Mouse (Mus musculus) C2C12 (cell line): ENCODE results near the gene Fam207a. TPM values are rescaled to one million over a fixed set of nuclear protein-coding genes. Genes with fewer than 3 reads are reported as not detected.

Experiments used
- H3K27me3 ChIP-seq: one replicate; pipeline ENCODE4 v1.6.1; 2011; ENCODE audit not compliant: control insufficient read depth, insufficient read depth, insufficient read length
- H3K36me3 ChIP-seq: one replicate; pipeline ENCODE4 v1.6.1; 2011; ENCODE audit not compliant: control insufficient read depth, insufficient read depth
- H3K4me3 ChIP-seq: one replicate; pipeline ENCODE4 v1.5.1; 2011; ENCODE audit warnings: mild to moderate bottlenecking, control low read depth; ENCODE audit not compliant: poor library complexity, insufficient read depth, severe bottlenecking
- H3K79me2 ChIP-seq: one replicate; pipeline ENCODE4 v1.6.1; 2011; ENCODE audit not compliant: control insufficient read depth, insufficient read depth
- H3K79me3 ChIP-seq: one replicate; pipeline ENCODE4 v1.6.1; 2011; ENCODE audit warnings: low read depth, control low read depth
- H3ac ChIP-seq: one replicate; pipeline ENCODE3; 2011; ENCODE audit warnings: low read depth; ENCODE audit not compliant: control insufficient read depth, insufficient read length
- CEBPB ChIP-seq: IDR thresholded peaks from one replicate; pipeline ENCODE4 v1.6.1; 2011; ENCODE audit warnings: low read depth, mild to moderate bottlenecking, control low read depth, moderate library complexity
- CTCF ChIP-seq: IDR thresholded peaks from one replicate; pipeline ENCODE4 v1.5.1; 2011; ENCODE audit not compliant: control insufficient read depth, insufficient read depth, insufficient read length
- FOSL1 ChIP-seq: IDR thresholded peaks from one replicate; pipeline ENCODE4 v1.8.0; 2011; ENCODE audit warnings: mild to moderate bottlenecking, low read length; ENCODE audit not compliant: poor library complexity, insufficient read depth, severe bottlenecking
- MAX ChIP-seq: IDR thresholded peaks from one replicate; pipeline ENCODE4 v1.6.1; 2011; ENCODE audit warnings: mild to moderate bottlenecking, control low read depth
- MYOD1 ChIP-seq: IDR thresholded peaks from one replicate; pipeline ENCODE4 v1.6.1; 2011; ENCODE audit warnings: low read depth; ENCODE audit not compliant: control insufficient read depth, insufficient read length
- MYOG ChIP-seq: IDR thresholded peaks from one replicate; pipeline ENCODE4 v1.6.1; 2011; ENCODE audit not compliant: control insufficient read depth, insufficient read length; ENCODE audit errors: extremely low read depth
- USF1 ChIP-seq: IDR thresholded peaks from one replicate; pipeline ENCODE4 v1.6.1; 2011; ENCODE audit warnings: low read depth, mild to moderate bottlenecking, control low read depth, moderate library complexity
- polyA plus RNA-seq: library from polyadenylated mRNA; unstranded; fragments of >200 nt; fragmentation: generic; extraction: Trizol; gene quantifications from one replicate; pipeline ENCODE4 v1.2.1, GENCODE M21; 2012; ENCODE audit warnings: missing spikeins

Fam207a gene
- polyA plus RNA-seq, 1 experiment = 45.2 TPM

- TF ChIP-seq CTCF = no peak
- H3K4me3 ChIP-seq = no peak overlapping the region
- peaks cover 67% of the 10 kb centered on the region for H3K36me3 ChIP-seq
- H3K79me3 ChIP-seq = peaks cover 30% of the 10 kb centered on the region
- no peak overlapping the region for H3ac ChIP-seq
- no peaks in the 10 kb centered on the region for H3K27me3 ChIP-seq
- peaks cover 54% of the 10 kb centered on the region for H3K79me2 ChIP-seq
Measured at GRCm38 (mm10) chr10:77500636-77501035, 14.9 kb downstream of the Fam207a start.

- H3K36me3 ChIP-seq = peaks cover 70% of the 10 kb centered on the region
- H3K4me3 ChIP-seq = no peak overlapping the region
- H3ac ChIP-seq = no peak overlapping the region
- H3K79me3 ChIP-seq = peaks cover 25% of the 10 kb centered on the region
- TF ChIP-seq CEBPB = no peak
- TF ChIP-seq CTCF = no peak
- TF ChIP-seq USF1 = no peak
- no peak for TF ChIP-seq FOSL1
- H3K79me2 ChIP-seq = peaks cover 50% of the 10 kb centered on the region
- H3K27me3 ChIP-seq = no peaks in the 10 kb centered on the region
Measured at GRCm38 (mm10) chr10:77498254-77498653, 17.3 kb downstream of the Fam207a start.

DNA sequence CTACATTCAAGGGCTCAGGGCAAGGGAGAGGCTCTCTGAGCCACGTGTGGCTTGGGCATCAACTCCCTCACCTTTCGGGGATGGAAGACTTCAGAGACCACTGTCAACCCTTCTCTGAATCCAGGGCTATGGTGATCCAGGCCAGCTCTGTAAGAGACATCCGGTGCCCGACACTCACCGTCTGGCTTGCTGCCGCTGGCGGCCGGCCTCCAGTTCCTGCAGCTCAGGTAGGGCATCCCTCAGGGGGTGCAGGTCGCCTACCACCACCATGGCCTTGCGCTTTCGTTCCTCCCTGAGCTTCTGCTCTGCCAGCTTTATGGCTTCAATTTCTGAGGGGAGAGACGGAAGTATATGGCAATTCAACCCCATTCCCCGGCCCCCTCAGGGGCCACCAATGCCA is 18.4 kb downstream of the Fam207a start:
- H3K27me3 ChIP-seq = no peaks in the 10 kb centered on the region
- peaks cover 71% of the 10 kb centered on the region for H3K36me3 ChIP-seq
- TF ChIP-seq FOSL1 (no peak), USF1 (no peak), MAX (no peak), MYOD1 (no peak), CEBPB (no peak), CTCF (no peak), MYOG (no peak)

GRCm38 (mm10) chr10:77492885-77493284 is 22.7 kb downstream of the Fam207a start:
- H3K36me3 ChIP-seq = peaks cover 69% of the 10 kb centered on the region
- no peak overlapping the region for H3K4me3 ChIP-seq
- no peaks in the 10 kb centered on the region for H3K27me3 ChIP-seq
- no peak for TF ChIP-seq MAX
- TF ChIP-seq CTCF = no peak
- TF ChIP-seq CEBPB = no peak
- TF ChIP-seq USF1 = no peak
- no peak for TF ChIP-seq FOSL1
- no peak for TF ChIP-seq MYOD1
- no peak for TF ChIP-seq MYOG
- H3ac ChIP-seq = no peak overlapping the region
- peaks cover 4% of the 10 kb centered on the region for H3K79me3 ChIP-seq
- H3K79me2 ChIP-seq = peaks cover 10% of the 10 kb centered on the region

More for the DNA sequence above, 18.4 kb downstream of the Fam207a start:
- no peak overlapping the region for H3ac ChIP-seq
- H3K79me2 ChIP-seq = peaks cover 47% of the 10 kb centered on the region
- H3K4me3 ChIP-seq = no peak overlapping the region
- peaks cover 25% of the 10 kb centered on the region for H3K79me3 ChIP-seq

DNA sequence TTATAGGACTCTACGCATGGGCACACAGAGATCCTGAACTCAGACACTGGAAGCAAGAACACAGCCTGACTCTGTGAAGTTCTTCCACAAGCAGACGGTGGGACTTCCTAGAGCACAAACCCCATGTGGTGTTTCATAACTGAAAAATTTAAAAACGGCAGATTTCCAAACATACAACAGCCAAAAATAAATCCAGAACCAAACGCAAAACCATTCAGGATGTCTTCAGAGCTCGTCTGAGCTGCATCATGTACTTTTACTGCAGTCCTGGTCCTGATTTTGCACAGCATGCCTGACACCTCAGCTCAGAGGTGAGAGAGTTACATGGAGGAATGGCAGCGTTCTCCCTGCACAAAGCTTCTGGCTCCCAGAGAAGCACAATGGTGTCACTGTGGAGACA is 24.0 kb downstream of the Fam207a start:
- H3K79me2 ChIP-seq = peaks cover 7% of the 10 kb centered on the region
- no peak overlapping the region for H3ac ChIP-seq
- H3K36me3 ChIP-seq = peaks cover 82% of the 10 kb centered on the region
- TF ChIP-seq CTCF (no peak), CEBPB (no peak), USF1 (no peak), MAX (no peak), MYOD1 (no peak), MYOG (no peak), FOSL1 (no peak)
- peaks cover 2% of the 10 kb centered on the region for H3K79me3 ChIP-seq
- no peaks in the 10 kb centered on the region for H3K27me3 ChIP-seq
- no peak overlapping the region for H3K4me3 ChIP-seq

- Histone ChIP-seq H3ac (no peak overlapping the region), H3K36me3 (peaks cover 63% of the 10 kb centered on the region), H3K79me3 (peaks cover 2% of the 10 kb centered on the region), H3K27me3 (no peaks in the 10 kb centered on the region), H3K79me2 (peaks cover 7% of the 10 kb centered on the region), H3K4me3 (no peak overlapping the region)
- TF ChIP-seq MAX = no peak
- no peak for TF ChIP-seq FOSL1
- TF ChIP-seq MYOD1 = no peak
- TF ChIP-seq MYOG = no peak
- TF ChIP-seq CTCF = no peak
- TF ChIP-seq USF1 = no peak
- TF ChIP-seq CEBPB = no peak
Measured at GRCm38 (mm10) chr10:77488168-77488567, 27.4 kb downstream of the Fam207a start.
